Mouse (Mus musculus) A20 (cell line): ENCODE measurements around the gene Myrfl.

Experiments
- DNase-seq: peaks from one replicate; pipeline ENCODE4 v3.0.0-alpha.2; 2011; ENCODE audit warnings: low read depth, low spot score

The Myrfl gene

GRCm38 (mm10) chr10:116759816-116760215 lies 136.9 kb downstream of the Myrfl start:
- DNase-seq: no peak

- no peak for DNase-seq
These were observed 140.7 kb downstream of the Myrfl start for GRCm38 (mm10) chr10:116755881-116756581.

DNA sequence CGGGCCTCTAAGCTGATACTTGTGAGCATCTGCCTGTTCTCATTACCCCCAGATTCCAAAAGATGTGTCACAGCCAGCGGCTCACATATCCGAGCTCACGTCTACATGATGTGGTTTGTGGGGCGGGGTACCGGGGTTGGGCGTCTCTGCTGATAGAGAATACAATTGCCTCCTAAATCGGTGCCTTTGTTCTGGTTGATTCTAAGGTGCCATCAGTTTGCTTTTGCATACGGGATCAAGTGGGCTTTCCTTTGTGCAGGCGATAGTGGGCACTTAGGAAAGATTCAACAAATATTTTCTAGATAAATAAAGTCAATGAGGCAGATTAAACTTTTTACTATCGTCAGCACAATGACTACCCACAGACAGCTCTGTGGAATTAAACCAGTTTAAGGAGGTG lies 141.8 kb downstream of the Myrfl start:
- DNase-seq: no peak

DNA sequence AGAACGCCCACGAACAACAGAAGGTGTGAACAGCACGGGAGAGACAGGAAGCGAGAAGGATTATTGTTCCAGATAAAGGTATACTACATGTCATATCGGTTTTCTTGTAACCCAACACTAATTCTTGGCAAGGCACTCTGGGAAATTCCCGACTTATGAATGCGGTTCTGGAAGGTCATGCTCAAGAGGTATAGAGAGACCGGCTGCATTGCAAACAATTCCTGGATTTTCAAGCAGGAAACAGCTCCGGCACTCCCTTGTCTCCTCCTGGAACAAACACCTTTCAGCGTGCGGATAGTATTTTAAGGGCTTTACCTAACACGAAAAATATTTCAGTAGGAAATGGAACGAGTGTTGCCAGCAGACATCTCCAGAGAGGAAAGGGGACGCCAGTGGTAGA lies 145.8 kb downstream of the Myrfl start:
- DNase-seq: no peak

DNA sequence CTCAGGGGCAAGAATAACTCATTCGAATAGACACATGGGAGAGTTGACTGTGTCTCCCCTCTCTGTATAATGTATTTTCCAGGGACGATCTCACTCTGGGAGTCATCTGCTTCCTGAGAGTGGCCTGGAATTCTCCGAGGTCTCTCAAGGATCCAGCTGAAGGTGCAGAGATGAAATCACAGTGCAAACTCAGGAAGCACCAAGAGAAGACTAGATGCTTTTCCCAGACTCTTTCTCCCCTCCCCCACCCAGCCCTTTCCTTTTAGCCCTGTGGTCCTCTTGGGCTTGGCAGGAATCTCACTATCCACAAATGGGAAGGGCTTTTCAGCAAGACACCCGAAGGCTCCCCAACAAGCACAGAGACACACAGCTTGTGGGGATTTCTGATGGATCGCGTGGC lies 146.7 kb downstream of the Myrfl start:
- DNase-seq: no peak

- no peak for DNase-seq
These were observed 148.0 kb downstream of the Myrfl start for GRCm38 (mm10) chr10:116748681-116749080.

DNA sequence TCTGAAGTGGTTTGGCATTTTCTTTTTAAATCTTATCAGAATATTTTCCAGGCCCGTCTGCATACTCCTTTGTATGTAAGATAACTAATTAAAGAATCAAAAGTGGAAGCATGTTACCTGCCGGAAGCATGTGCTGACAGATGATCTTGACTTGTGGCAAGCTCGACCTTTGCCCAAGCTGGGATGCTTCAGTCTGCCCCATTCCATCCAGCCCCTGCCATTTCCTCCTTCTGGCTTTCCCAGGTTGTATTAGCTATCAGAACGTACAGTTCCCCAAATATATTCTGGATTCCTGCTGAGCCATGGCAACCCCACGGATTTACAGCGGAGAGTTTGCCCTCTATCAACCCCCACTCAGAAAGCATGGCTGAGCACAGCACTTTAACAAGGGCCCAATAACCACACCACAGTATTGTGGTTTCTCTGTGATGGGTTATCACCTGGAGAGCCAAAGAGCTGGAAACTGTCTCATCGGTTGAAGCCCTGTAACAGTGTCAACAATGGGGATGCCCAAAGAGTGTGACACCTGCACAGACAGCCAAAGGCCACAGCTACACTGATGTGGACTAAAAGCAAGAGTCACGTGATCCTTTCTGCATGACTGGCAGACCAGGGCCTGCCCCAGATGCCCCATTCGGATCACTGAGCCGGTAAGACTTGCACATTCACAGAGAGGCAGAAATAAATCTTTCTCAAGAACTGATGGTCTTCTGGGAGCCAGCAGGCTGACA lies 150.3 kb downstream of the Myrfl start:
- DNase-seq: peak; percentile 95

GRCm38 (mm10) chr10:116742696-116743095 lies 154.0 kb downstream of the Myrfl start:
- peak; percentile 66 for DNase-seq

- DNase-seq: peak; percentile 92
These were observed 154.5 kb downstream of the Myrfl start for GRCm38 (mm10) chr10:116742189-116742588.

DNA sequence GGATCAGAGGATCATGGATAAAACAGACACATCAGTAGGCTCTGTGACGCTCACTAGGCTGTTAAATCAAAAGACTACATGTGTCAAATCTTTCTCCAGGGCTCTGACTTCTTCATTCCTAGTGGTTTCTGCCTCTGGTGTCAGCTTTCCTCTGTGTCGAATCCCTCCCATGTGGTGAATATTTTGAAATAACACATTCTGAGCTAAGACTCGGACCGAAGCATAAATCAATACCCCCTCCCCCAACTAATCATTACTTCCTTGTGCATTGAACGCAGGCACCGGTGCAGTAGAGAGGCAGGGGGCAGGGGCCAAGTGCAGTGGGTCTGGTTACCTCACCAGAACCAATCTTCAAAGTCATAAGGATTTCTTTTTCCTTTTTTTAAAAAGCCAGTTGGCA lies 155.4 kb downstream of the Myrfl start:
- DNase-seq: no peak

- DNase-seq: no peak
These were observed 156.6 kb downstream of the Myrfl start for GRCm38 (mm10) chr10:116740073-116740472.

- DNase-seq: no peak
These were observed 158.2 kb downstream of the Myrfl start for GRCm38 (mm10) chr10:116738533-116738932.

DNA sequence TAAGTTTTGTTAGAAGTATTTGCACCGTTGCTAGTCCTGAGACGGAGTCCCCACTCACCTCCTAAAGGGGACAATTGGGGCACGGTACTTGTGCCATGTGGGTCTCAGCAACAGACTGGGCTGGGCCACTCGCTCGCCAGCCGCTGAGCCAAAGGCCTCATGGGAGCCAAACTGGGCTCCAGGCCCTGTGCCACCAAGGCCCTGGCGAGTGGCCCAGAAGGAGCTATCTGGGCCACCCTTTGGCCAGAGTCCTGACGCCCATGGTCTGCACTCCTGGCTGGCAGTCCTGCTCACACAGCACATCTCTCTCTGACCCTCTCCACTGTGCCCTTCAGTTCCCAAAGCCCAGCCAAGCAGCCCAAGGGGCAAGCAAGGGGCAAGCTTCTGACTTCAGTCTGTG lies 161.1 kb downstream of the Myrfl start:
- no peak for DNase-seq

GRCm38 (mm10) chr10:116733651-116734050 lies 163.1 kb downstream of the Myrfl start:
- no peak for DNase-seq

GRCm38 (mm10) chr10:116730033-116730652 lies 166.6 kb downstream of the Myrfl start:
- DNase-seq: no peak

DNA sequence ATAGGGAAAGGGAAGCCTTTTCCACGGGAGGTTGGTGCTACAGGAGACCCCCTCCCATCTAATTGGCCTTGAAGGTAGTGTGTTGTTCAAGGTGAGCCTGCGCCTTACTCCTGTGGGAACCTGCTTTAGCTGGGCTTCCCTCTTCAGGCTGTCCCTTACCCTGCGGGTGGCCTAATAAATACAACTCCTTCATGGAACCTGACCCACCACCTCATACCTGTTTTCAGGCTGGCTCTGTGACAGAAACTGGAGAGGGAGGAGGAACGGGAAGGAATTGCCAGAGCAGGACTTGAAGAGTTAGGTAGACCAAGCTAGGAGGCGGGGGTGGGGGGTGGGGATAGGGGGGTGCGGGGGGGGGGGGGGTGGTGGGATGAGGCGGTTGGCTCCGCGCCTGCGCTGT lies 167.9 kb downstream of the Myrfl start:
- DNase-seq: no peak

- DNase-seq: no peak
These were observed 168.9 kb downstream of the Myrfl start for GRCm38 (mm10) chr10:116727702-116728298.
